Mouse (Mus musculus): ENCODE data around the gene Pigq.

- TF ChIP-seq CTCF (IDR thresholded peaks at IDR 0.05; ENCODE audit: low read depth, low read length) (peak; percentile 54), POLR2A (IDR thresholded peaks at IDR 0.05; ENCODE audit: extremely low read depth, insufficient read depth, low read length) (no peak)
Observed at GRCm38 (mm10) chr17:25885636-25886035, 59.1 kb downstream of the Pigq start.

Data from liver, adult 2 months (tissue).